Mouse (Mus musculus): ENCODE measurements at regions not wholly inside any gene's neighbourhood (a gene's known extent, or its start where the extent isn't known, plus 50 kb on each side); places are given as distances from the start of the nearest gene placed in this dataset.
"Not testable (repeated sequence)": the region's sequence is repeated elsewhere in the genome, so short reads cannot be mapped to it uniquely, and the experiment has no call there.

DNA sequence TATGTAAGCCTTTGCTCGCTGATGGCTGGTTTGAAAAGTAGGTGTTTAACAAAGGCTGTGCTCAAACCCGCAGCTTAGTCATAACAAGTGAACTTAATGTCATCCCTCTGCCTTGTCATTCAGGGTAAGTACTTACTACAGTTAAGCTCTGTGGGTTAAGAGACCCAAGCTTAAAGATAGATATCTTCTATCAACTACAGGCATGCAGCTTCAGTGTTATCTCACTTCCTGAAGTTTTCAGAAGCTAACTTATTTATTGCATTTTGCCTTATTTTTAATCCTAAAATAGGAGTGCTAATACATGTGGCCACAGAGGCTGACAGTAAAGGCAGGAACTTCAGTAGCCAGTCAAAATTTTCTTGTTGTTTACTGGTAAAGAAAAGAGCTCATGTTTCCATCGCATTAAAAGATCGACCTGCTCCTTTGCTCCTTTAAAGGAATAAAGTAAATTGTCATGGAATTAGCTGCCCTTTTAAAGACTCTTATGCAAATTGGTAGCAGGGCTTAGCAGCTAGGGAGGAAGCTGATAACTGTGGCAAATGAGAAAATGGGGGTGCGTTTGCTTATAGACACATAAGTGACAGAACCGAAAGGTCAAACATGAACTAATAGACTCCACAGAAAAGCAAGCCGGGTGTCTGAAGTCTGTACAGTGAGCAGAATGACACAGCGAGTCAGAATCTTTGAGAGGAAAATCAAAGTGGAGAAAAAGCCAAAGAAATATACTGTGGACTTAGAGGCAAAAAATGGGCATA is 55.9 kb upstream of the Inpp4b start:
- WGBS: 75% methylated on average over 8 of the region's 8 CpGs
- ATAC-seq (replicated peaks; ENCODE audit: low FRiP score): no peak
- no peaks in the 10 kb centered on the region for H3K36me3 ChIP-seq (ENCODE audit: control insufficient read depth, insufficient read depth, low read length)
- H3K27ac ChIP-seq (ENCODE audit: low read depth, low read length): no peak overlapping the region
- H3K9me3 ChIP-seq (ENCODE audit: control insufficient read depth, low read length): no peaks in the 10 kb centered on the region
- H3K27me3 ChIP-seq (ENCODE audit: control insufficient read depth, insufficient read depth, low read length): no peaks in the 10 kb centered on the region
- no peak overlapping the region for H3K9ac ChIP-seq (ENCODE audit: low read length)
- no peak overlapping the region for H3K4me3 ChIP-seq (ENCODE audit: low read depth, low read length)
- DNase-seq (ENCODE audit: low spot score): no peak
- no peaks in the 10 kb centered on the region for H3K4me1 ChIP-seq (replicated peaks; ENCODE audit: control insufficient read depth, insufficient read depth, low read length)
- H3K4me2 ChIP-seq (ENCODE audit: low read depth, low read length, severe bottlenecking): no peak overlapping the region

DNA sequence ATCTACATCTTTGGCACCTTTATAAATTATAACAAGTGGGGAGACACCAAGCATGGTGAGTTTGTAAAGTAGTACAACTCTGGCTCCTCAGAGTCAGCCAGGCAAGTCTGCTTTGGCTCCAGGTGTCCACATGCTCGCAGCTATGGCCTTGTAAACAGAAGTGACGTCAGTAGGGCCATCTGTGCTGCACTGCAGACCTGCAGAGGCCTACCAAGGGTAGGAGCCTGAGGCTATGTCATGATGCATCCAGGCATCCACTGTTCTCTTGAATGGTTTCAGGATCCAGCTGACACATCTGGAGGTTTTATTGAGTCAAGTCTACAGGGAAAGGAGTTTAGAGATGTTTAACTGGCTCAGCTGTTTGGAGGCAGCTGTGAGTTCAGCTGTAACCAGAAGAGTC is 82.3 kb upstream of the Inpp4b start:
- Histone ChIP-seq H3K4me2 (ENCODE audit: low read depth, low read length, severe bottlenecking) (no peak overlapping the region), H3K4me3 (ENCODE audit: low read depth, low read length) (no peak overlapping the region), H3K9me3 (ENCODE audit: control insufficient read depth, low read length) (no peaks in the 10 kb centered on the region), H3K4me1 (replicated peaks; ENCODE audit: control insufficient read depth, insufficient read depth, low read length) (no peaks in the 10 kb centered on the region), H3K9ac (ENCODE audit: low read length) (no peak overlapping the region), H3K36me3 (ENCODE audit: control insufficient read depth, insufficient read depth, low read length) (no peaks in the 10 kb centered on the region), H3K27me3 (ENCODE audit: control insufficient read depth, insufficient read depth, low read length) (no peaks in the 10 kb centered on the region), H3K27ac (ENCODE audit: low read depth, low read length) (no peak overlapping the region)
- WGBS: 73% methylated on average over 2 of the region's 2 CpGs
- DNase-seq (ENCODE audit: low spot score) (no peak), ATAC-seq (replicated peaks; ENCODE audit: low FRiP score) (no peak)

DNA sequence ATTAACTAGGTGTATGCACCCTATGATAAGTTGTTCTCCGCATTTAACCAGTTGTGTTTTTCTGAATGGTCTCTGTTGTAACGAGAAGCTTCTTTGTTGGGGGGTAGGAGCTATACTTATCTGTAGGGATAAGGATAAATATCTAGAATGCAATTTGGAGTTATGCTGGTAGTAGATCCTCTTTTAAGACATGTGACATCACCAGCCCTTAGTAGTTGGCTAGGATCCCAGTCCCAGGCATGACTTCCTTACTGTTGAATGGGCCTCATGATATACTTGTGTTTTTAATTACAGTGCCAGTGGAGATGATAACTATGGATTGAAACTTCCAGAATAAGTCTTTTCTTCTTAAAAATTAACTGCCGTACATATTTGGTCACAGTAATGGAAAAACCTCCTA is 118.5 kb upstream of the Inpp4b start:
- H3K4me2 ChIP-seq (ENCODE audit: low read depth, low read length, severe bottlenecking): no peak overlapping the region
- no peaks in the 10 kb centered on the region for H3K36me3 ChIP-seq (ENCODE audit: control insufficient read depth, insufficient read depth, low read length)
- no peak overlapping the region for H3K9ac ChIP-seq (ENCODE audit: low read length)

DNA sequence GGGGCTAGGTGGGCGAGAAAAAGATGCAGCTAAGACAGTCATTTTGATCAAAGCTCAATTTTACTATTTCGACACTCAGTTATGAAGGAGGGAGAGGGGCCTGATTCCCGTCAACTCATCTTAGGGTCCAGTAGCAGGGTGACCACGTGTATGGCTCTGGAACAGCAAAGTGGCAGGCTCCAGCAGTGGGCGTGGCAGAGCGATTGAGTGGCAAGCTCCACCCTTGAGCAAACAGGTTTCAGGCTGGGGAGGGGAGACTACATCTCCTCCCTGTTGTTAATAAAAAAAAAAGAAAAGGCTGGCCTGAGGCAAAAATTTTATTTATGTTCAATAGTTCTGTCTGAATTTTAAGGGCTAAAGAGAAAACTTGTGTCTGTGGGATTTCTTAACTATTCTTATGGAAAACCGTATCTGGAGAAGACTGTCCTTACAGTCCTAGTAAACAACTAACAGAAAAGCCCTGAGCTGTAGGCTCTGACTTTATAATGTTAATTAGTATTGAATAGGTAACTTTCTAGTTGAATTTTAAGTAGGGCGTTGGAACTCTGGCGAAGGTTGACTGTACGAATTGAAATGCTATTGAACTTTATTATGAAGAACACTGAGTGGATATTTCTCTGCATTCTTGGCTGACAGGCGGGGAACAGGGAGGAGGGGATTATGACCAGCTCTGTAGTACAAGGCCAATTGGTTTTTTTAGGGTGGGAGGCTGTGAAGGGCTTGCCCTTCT is 155.1 kb upstream of the Inpp4b start:
- H3K4me3 ChIP-seq (ENCODE audit: low read depth, low read length); DNase-seq (ENCODE audit: low spot score); H3K4me2 ChIP-seq (ENCODE audit: low read depth, low read length, severe bottlenecking); H3K4me1 ChIP-seq (replicated peaks; ENCODE audit: control insufficient read depth, insufficient read depth, low read length); ATAC-seq (replicated peaks; ENCODE audit: low FRiP score); H3K9me3 ChIP-seq (ENCODE audit: control insufficient read depth, low read length); H3K27ac ChIP-seq (ENCODE audit: low read depth, low read length); H3K9ac ChIP-seq (ENCODE audit: low read length); H3K27me3 ChIP-seq (ENCODE audit: control insufficient read depth, insufficient read depth, low read length); H3K36me3 ChIP-seq (ENCODE audit: control insufficient read depth, insufficient read depth, low read length): not testable (repeated sequence)
- 77% methylated on average over 11 of the region's 11 CpGs for WGBS

More for the DNA sequence above, 118.5 kb upstream of the Inpp4b start:
- no peak overlapping the region for H3K27ac ChIP-seq (ENCODE audit: low read depth, low read length)
- H3K4me1 ChIP-seq (replicated peaks; ENCODE audit: control insufficient read depth, insufficient read depth, low read length): no peaks in the 10 kb centered on the region
- no peaks in the 10 kb centered on the region for H3K27me3 ChIP-seq (ENCODE audit: control insufficient read depth, insufficient read depth, low read length)
- 88% methylated on average over 3 of the region's 3 CpGs for WGBS
- no peak for ATAC-seq (replicated peaks; ENCODE audit: low FRiP score)
- DNase-seq (ENCODE audit: low spot score): no peak
- no peaks in the 10 kb centered on the region for H3K9me3 ChIP-seq (ENCODE audit: control insufficient read depth, low read length)
- no peak overlapping the region for H3K4me3 ChIP-seq (ENCODE audit: low read depth, low read length)

DNA sequence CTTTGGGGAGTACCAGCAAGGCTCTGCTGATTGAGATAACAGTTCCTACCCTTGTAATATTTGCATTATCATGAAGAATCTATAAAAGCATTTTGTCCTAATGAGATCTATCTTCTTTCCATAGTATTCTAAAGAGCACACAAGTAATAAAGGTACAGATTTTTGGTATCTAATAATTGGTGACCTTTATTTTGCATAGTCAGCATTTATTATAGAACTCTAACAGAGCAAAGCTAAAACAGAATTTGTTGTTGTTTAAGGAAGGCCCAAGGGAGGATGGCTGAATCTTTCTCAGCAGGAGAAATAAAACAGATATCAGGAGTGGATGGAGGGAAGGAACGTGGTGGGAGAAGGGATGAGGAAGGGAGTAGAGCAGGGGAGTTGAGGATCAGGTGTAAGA is 160.8 kb upstream of the Usp38 start:
- DNase-seq (ENCODE audit: low spot score) (no peak), ATAC-seq (replicated peaks; ENCODE audit: low FRiP score) (no peak)
- Histone ChIP-seq H3K27ac (ENCODE audit: low read depth, low read length) (no peak overlapping the region), H3K4me1 (replicated peaks; ENCODE audit: control insufficient read depth, insufficient read depth, low read length) (no peaks in the 10 kb centered on the region), H3K4me3 (ENCODE audit: low read depth, low read length) (no peak overlapping the region), H3K9me3 (ENCODE audit: control insufficient read depth, low read length) (no peaks in the 10 kb centered on the region), H3K9ac (ENCODE audit: low read length) (no peak overlapping the region), H3K27me3 (ENCODE audit: control insufficient read depth, insufficient read depth, low read length) (no peaks in the 10 kb centered on the region), H3K36me3 (ENCODE audit: control insufficient read depth, insufficient read depth, low read length) (no peaks in the 10 kb centered on the region), H3K4me2 (ENCODE audit: low read depth, low read length, severe bottlenecking) (no peak overlapping the region)
- WGBS: 63% methylated on average over 1 of the region's 1 CpGs

DNA sequence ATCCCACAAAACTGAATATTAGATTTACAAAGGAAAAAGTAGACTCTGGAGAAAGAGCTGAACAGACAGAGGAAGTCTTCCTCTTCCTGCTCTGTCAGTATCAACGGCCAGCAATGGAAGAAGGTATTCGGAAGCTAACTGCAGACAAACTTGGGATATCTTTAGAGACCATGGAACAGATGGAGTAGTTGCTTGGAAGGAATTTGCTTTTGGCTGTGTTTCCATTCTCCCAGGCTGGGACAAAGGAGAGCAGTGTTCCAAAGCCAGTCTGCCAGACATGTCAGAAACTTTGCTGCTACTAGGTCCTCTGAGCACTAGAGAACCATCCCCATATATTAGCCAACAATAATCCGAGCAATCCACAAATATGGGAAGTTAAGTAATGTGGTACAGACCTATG is 132.5 kb upstream of the Usp38 start:
- H3K27me3 ChIP-seq (ENCODE audit: control insufficient read depth, insufficient read depth, low read length): no peaks in the 10 kb centered on the region
- H3K9me3 ChIP-seq (ENCODE audit: control insufficient read depth, low read length): no peaks in the 10 kb centered on the region
- no peak overlapping the region for H3K4me3 ChIP-seq (ENCODE audit: low read depth, low read length)
- no peaks in the 10 kb centered on the region for H3K4me1 ChIP-seq (replicated peaks; ENCODE audit: control insufficient read depth, insufficient read depth, low read length)
- no peak for ATAC-seq (replicated peaks; ENCODE audit: low FRiP score)
- H3K36me3 ChIP-seq (ENCODE audit: control insufficient read depth, insufficient read depth, low read length): no peaks in the 10 kb centered on the region
- no peak overlapping the region for H3K9ac ChIP-seq (ENCODE audit: low read length)
- H3K27ac ChIP-seq (ENCODE audit: low read depth, low read length): no peak overlapping the region
- WGBS: 88% methylated on average over 3 of the region's 3 CpGs
- DNase-seq (ENCODE audit: low spot score): no peak
- H3K4me2 ChIP-seq (ENCODE audit: low read depth, low read length, severe bottlenecking): no peak overlapping the region

DNA sequence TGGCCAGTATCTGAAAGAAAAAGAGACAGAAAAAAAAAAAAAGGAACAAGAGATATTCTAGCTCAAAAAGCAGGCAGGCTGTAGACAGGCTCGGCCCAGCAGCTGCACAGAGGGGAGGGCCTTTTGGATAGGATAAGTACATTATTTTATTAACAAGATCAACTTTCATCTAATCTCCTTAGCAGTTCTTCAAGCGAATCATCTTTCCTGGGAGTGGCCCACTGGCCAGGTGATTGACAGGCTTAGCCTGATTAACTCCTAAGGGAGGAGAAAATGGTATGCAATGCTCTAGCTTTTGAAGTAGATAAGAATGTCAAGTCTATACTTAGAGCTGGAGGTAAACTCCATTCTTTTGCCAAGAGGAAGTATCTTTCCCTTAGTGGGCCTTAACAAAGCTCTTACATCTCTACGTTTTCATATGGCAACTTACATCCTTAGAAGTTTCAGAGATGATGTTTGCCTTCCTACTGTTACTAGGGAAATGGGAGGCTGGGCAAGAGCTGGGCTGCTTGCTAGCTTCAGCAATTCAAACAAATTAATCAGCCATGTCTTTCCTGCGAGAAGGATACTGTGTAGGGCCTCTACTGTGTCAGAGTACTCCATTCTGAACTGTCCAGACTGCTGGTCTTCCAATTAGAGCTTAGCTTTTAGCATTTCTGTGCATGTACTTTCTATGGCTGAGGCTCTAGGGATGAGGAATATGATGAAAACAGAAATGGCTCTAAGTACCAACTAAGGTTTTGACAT is 92.2 kb upstream of the Usp38 start:
- no peak overlapping the region for H3K27ac ChIP-seq (ENCODE audit: low read depth, low read length)
- H3K9me3 ChIP-seq (ENCODE audit: control insufficient read depth, low read length): no peaks in the 10 kb centered on the region
- DNase-seq (ENCODE audit: low spot score): no peak
- H3K9ac ChIP-seq (ENCODE audit: low read length): no peak overlapping the region
- ATAC-seq (replicated peaks; ENCODE audit: low FRiP score): no peak
- no peaks in the 10 kb centered on the region for H3K4me1 ChIP-seq (replicated peaks; ENCODE audit: control insufficient read depth, insufficient read depth, low read length)
- no peak overlapping the region for H3K4me3 ChIP-seq (ENCODE audit: low read depth, low read length)
- 59% methylated on average over 4 of the region's 4 CpGs for WGBS
- no peaks in the 10 kb centered on the region for H3K36me3 ChIP-seq (ENCODE audit: control insufficient read depth, insufficient read depth, low read length)
- H3K4me2 ChIP-seq (ENCODE audit: low read depth, low read length, severe bottlenecking): no peak overlapping the region
- no peaks in the 10 kb centered on the region for H3K27me3 ChIP-seq (ENCODE audit: control insufficient read depth, insufficient read depth, low read length)

DNA sequence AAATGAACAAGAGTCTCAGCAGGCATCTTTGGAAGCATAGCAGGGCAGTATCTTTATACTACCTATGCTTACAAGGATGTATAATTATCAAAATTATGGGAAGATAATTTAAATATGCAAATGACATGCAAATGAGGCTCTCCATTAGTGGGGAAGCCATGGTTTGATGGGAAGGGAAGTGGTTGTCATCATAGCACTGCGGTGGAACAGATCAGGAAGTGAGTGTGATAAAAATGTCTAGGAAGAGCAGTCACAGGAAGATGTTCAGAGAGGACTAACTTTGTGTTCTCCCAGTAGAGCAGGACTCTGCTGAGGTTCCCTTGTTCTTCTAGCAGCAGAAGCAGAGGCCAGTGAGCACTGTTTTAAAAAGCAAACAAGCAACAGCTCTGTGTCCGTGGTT is 84.2 kb upstream of the Usp38 start:
- H3K4me2 ChIP-seq (ENCODE audit: low read depth, low read length, severe bottlenecking): no peak overlapping the region
- DNase-seq (ENCODE audit: low spot score) (no peak), ATAC-seq (replicated peaks; ENCODE audit: low FRiP score) (no peak)
- H3K27me3 ChIP-seq (ENCODE audit: control insufficient read depth, insufficient read depth, low read length): no peaks in the 10 kb centered on the region
- H3K27ac ChIP-seq (ENCODE audit: low read depth, low read length): no peak overlapping the region
- H3K4me3 ChIP-seq (ENCODE audit: low read depth, low read length): no peak overlapping the region
- no peaks in the 10 kb centered on the region for H3K9me3 ChIP-seq (ENCODE audit: control insufficient read depth, low read length)
- no peaks in the 10 kb centered on the region for H3K4me1 ChIP-seq (replicated peaks; ENCODE audit: control insufficient read depth, insufficient read depth, low read length)
- 79% methylated on average over 2 of the region's 2 CpGs for WGBS
- no peak overlapping the region for H3K9ac ChIP-seq (ENCODE audit: low read length)
- no peaks in the 10 kb centered on the region for H3K36me3 ChIP-seq (ENCODE audit: control insufficient read depth, insufficient read depth, low read length)

Measured in forebrain, embryonic 11.5 days (tissue).